Mouse (Mus musculus) embryo, embryonic 10 days (tissue): Measurements from ENCODE around the gene Tmem135.
A peak's percentile ranks its signal among the peaks of the same experiment; 100 is the strongest.
"Not testable (repeated sequence)": the region's sequence is repeated elsewhere in the genome, so short reads cannot be mapped to it uniquely, and the experiment has no call there.

Experiments used
- DNase-seq: peaks from one replicate; pipeline ENCODE4 v3.0.0-alpha.2; 2015; ENCODE audit warnings: low spot score

Gene Tmem135

DNA sequence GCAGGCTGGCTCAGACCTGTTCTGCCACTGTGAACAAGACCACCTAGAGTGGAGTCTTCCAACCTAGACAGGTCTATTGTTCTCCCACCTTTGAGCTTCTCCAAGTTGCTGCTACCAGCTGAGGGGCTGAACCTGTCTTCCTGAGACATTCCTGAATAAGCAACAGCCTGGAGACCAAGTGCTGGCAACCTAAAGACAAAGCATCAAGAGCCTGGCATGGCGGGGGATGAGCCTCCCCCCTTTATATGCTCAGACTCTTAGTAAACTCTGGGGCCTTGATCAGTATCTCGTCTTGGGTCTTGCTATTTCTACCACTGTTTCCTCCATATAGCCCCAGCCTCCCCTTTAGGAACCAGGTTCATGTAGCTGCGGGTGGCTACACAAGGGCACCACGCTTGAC lies 81.3 kb downstream of the Tmem135 start:
- DNase-seq, result not testable (repeated sequence)

- no peak for DNase-seq
Observed at GRCm38 (mm10) chr7:89319351-89319750, 84.7 kb downstream of the Tmem135 start.

DNA sequence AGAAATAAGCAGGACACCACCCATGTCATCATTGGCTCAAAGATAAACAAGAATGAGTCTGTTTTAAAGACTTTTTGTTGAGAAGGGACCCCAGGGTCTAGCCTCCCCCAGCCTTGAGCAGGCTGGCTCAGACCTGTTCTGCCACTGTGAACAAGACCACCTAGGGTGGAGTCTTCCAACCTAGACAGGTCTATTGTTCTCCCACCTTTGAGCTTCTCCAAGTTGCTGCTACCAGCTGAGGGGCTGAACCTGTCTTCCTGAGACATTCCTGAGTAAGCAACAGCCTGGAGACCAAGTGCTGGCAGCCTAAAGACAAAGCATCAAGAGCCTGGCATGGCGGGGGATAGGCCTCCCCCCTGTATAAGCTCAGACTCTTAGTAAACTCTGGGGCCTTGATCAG lies 86.9 kb downstream of the Tmem135 start:
- not testable (repeated sequence) for DNase-seq

GRCm38 (mm10) chr7:89316112-89316511 lies 87.9 kb downstream of the Tmem135 start:
- no peak for DNase-seq

DNA sequence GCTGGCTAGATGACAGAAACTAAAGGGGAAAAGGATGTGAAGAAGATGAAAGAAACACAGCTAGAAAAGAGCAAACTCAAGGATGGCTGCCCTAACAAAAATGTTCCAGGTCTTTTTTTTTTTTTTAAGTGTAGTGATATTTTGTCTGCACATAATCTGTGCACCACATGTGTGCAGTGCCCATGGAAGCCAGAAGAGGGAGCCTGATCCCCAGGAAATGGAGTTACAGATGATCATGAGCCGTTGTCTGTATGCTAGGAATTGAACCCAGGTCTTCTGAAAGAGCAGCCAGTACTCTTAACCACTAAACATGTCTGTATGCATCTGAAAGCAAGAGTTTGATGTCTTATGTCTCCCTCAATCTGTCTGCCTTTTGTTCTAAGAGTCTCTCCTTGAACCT lies 92.5 kb downstream of the Tmem135 start:
- no peak for DNase-seq

- DNase-seq, result peak; percentile 15
Observed at GRCm38 (mm10) chr7:89308926-89309325, 95.1 kb downstream of the Tmem135 start.

DNA sequence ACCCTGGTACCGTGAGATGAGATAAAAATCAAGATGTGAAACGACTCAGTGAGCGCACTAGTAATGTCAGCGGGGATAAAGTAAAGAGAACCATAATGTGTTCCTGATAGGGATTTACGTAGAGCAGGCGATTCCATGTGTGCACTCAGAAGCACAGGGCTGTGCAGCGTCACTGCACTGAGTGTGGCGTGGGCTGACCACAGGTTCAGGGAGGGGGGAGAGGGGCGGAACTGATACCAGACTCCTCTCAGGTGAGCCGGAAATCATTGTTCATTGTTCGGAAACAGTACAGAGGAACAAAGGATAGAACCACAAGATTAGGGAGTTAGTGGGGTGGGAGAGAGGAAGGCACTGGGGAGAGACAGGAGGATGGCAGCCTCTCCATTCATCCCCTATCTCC lies 95.8 kb downstream of the Tmem135 start:
- no peak for DNase-seq

GRCm38 (mm10) chr7:89306831-89307230 lies 97.2 kb downstream of the Tmem135 start:
- DNase-seq, result no peak

GRCm38 (mm10) chr7:89304958-89305357 lies 99.1 kb downstream of the Tmem135 start:
- no peak for DNase-seq

GRCm38 (mm10) chr7:89303765-89304164 lies 100.3 kb downstream of the Tmem135 start:
- no peak for DNase-seq

GRCm38 (mm10) chr7:89298911-89299458 lies 105.0 kb downstream of the Tmem135 start:
- DNase-seq, result no peak

DNA sequence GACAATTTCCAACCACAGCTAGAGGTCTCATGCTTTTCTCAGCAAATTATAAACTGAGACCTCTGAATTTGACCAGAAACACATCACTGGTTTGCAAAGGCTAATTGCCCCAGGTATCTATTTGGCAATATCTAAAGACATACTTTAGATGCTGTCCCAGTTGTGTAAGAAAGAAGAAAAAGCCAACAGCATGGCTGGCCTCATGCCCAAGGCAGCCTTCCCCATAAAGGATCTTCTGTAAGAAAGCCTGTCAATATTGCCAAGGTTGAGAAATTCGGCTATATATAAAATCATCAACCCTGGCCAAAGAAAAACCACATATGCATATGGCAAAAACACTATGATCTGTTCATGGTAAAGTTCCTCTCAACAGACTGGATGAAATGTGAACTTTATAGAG lies 107.1 kb downstream of the Tmem135 start:
- no peak for DNase-seq

DNA sequence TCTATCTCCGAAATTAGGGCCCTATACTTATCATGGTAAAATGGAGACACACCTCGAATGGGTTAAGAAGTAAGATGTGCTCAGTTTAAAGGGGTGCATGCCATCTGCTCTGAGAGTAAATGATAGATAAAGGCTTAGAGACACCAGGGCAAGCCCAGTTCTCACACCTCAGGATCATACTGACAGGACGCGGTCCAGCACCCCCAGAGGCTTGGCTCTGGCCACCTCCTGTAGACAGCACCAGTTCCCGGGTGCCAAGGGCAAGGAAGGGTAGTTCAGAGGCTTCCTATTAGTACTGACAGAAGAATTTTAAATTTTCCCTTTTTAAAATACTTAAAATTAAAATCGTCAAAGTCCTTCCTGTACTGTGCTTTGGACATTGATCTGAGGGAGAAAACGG lies 121.4 kb downstream of the Tmem135 start:
- no peak for DNase-seq

GRCm38 (mm10) chr7:89270438-89270837 lies 133.6 kb downstream of the Tmem135 start:
- not testable (repeated sequence) for DNase-seq

GRCm38 (mm10) chr7:89269826-89270225 lies 134.2 kb downstream of the Tmem135 start:
- no peak for DNase-seq

DNA sequence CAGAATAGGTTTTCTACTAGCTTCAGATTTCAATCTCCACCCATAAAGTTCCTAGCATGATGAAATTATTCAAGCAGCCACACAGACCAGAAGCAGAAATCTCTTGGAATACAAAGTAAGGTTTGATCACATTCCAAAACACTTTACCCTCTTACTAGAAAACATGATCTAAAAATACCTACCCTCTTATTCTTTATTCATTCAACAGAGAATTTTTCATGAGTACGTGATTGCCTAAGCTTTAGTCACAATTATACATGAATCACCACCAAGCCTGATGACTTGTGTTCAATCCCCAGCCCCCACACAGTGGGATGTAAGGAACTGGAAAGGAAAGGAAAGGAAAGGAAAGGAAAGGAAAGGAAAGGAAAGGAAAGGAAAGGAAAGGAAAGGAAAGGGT lies 136.5 kb downstream of the Tmem135 start:
- no peak for DNase-seq

- DNase-seq, result no peak
Observed at GRCm38 (mm10) chr7:89266017-89266760, 137.8 kb downstream of the Tmem135 start.

GRCm38 (mm10) chr7:89260966-89261365 lies 143.1 kb downstream of the Tmem135 start:
- no peak for DNase-seq

- DNase-seq, result no peak
Observed at GRCm38 (mm10) chr7:89258832-89259231, 145.2 kb downstream of the Tmem135 start.

DNA sequence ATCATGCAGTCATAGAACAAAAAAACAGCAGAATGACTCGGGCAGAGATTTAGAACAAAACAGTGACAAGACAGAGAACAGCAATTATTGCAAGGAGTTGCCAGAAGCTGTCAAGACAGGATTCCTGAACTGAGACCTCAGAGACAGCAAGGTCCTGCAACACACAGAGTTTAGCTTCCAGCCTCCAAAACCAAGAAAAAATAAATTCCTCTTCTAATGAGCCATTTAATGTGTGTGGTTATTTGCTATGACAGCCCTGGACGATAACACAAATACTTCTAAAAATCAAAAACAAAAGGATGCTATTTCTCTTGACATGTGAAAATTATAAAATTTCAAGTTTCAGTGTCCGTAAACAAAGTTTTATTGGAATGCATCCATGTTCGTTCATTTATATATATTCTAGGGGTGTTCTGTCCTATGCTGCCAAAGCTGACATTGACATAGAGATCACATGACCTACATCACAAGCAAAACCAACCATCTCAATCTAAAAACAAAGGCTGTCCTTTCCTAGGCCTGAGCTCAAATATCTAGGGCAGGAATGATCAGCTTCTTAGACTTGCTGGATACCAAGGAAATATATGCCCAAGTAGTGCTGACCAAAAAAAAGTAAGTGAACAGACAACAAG lies 146.0 kb downstream of the Tmem135 start:
- no peak for DNase-seq

- DNase-seq, result no peak
Observed at GRCm38 (mm10) chr7:89253772-89254171, 150.2 kb downstream of the Tmem135 start.

DNA sequence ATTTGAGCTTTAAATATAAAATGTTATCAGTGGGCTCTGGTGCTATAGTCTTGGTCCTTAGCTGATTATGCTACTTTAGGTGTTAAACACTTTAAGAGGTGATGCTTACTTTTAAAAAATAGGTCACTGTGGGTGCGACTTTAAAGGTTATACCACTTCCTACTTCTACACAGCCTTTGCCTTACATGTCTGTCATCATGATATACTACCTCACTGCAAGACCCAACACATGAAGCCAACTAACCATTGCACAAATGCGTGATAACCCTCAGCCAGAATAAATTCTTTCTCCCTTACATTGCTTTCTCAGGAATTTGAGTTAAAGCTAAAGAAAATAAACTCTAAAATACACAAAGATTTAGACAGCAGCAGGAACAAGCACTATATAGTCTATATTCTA lies 150.7 kb downstream of the Tmem135 start:
- no peak for DNase-seq

DNA sequence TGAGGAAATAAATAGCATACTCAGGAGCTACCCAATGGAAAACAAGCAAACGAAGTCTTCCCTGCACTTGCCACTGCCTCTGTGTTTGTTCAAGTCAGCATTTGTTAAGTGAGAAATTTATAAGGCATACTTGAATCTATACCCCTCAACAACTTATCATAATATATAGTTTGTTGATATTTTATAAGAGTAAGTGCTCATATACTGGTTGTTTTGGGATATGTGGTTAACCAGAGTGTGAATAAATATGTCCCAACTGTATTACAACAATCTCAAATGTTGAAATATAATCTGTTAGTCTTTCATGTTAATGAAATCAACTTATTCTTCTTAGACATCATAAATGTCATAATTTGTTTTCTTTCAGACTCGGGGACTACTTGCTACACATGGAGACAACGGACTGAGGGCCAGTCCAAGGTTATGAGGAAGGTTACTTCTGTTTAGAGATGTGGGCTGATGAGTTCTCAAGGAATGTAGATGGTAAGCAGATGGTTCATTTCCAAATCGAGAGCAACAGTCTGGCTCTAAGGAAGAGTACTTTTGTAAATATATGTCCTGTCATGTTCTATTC lies 152.1 kb downstream of the Tmem135 start:
- DNase-seq, result no peak
